Mouse (Mus musculus): ENCODE measurements around the gene Gm21887. TPM values are rescaled to one million over a fixed set of nuclear protein-coding genes. Genes with fewer than 3 reads are reported as not detected.
"Not testable (repeated sequence)": the region's sequence is repeated elsewhere in the genome, so short reads cannot be mapped to it uniquely, and the experiment has no call there.

Gm21887 gene
- polyA plus RNA-seq, 1 experiment from 2014 or later: 124 TPM

GRCm38 (mm10) chrX:170000642-170001387 is 8.6 kb upstream of the Gm21887 start:
- H3K36me3 ChIP-seq (ENCODE audit: control insufficient read depth, insufficient read depth, low read length); H3K4me2 ChIP-seq (ENCODE audit: low read length); H3K4me3 ChIP-seq (ENCODE audit: low read depth, low read length); H3K27me3 ChIP-seq (ENCODE audit: control insufficient read depth, insufficient read depth, low read depth, low read length); H3K4me1 ChIP-seq (ENCODE audit: control insufficient read depth, insufficient read depth, low read length); H3K27ac ChIP-seq (ENCODE audit: low read length); H3K9me3 ChIP-seq (replicated peaks; ENCODE audit: control insufficient read depth, low read length, poor library complexity, severe bottlenecking); ATAC-seq; H3K9ac ChIP-seq (ENCODE audit: low read depth, low read length): not testable (repeated sequence)
- WGBS: 31% methylated on average over 6 of the region's 6 CpGs

DNA sequence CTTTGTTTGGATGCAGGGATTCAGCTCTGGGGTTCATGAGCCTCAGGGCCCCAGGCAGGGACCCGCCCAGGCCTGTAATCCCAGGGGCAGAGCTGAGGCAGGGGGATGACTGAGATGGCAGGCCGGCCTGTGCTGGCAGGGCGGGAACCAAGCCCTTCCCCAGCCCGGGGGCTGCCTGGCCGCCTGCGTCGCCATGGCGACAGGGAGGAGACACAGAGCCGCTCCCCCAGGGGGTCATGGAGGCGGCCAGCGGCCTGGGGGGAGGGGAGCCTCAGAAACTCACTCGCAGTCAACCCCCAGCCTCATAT is 8.1 kb upstream of the Gm21887 start:
- not testable (repeated sequence) for H3K9me3 ChIP-seq (replicated peaks; ENCODE audit: control insufficient read depth, low read length, poor library complexity, severe bottlenecking); H3K27ac ChIP-seq (ENCODE audit: low read length); H3K27me3 ChIP-seq (ENCODE audit: control insufficient read depth, insufficient read depth, low read depth, low read length); H3K36me3 ChIP-seq (ENCODE audit: control insufficient read depth, insufficient read depth, low read length); H3K9ac ChIP-seq (ENCODE audit: low read depth, low read length); H3K4me3 ChIP-seq (ENCODE audit: low read depth, low read length); ATAC-seq; H3K4me2 ChIP-seq (ENCODE audit: low read length); H3K4me1 ChIP-seq (ENCODE audit: control insufficient read depth, insufficient read depth, low read length)
- WGBS: 50% methylated on average over 1 of the region's 12 CpGs

DNA sequence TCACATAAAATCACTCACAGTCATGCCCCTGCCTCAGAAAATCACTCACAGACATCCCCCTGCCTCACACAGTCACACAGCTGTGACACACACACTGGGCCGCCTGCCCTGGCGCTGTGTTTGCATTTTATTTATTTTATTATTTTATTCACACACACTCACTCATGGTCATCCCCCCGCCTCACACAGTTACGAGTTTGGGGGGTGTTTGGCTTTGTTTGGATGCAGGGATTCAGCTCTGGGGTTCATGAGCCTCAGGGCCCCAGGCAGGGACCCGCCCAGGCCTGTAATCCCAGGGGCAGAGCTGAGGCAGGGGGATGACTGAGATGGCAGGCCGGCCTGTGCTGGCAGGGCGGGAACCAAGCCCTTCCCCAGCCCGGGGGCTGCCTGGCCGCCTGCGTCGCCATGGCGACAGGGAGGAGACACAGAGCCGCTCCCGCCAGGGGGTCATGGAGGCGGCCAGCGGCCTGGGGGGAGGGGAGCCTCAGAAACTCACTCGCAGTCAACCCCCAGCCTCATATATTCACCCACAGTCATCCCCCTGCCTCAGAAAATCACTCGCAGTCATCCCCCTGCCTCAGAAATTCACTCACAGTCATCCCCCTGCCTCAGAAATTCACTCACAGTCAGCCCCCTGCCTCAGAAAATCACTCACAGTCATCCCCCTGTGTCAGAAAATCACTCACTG is 6.8 kb upstream of the Gm21887 start:
- WGBS: 28% methylated on average over 6 of the region's 18 CpGs
- H3K36me3 ChIP-seq (ENCODE audit: control insufficient read depth, insufficient read depth, low read length); ATAC-seq; H3K4me1 ChIP-seq (ENCODE audit: control insufficient read depth, insufficient read depth, low read length); H3K9me3 ChIP-seq (replicated peaks; ENCODE audit: control insufficient read depth, low read length, poor library complexity, severe bottlenecking); H3K9ac ChIP-seq (ENCODE audit: low read depth, low read length); H3K4me2 ChIP-seq (ENCODE audit: low read length); H3K27me3 ChIP-seq (ENCODE audit: control insufficient read depth, insufficient read depth, low read depth, low read length); H3K4me3 ChIP-seq (ENCODE audit: low read depth, low read length); H3K27ac ChIP-seq (ENCODE audit: low read length): not testable (repeated sequence)

- H3K4me2 ChIP-seq (ENCODE audit: low read length); H3K27me3 ChIP-seq (ENCODE audit: control insufficient read depth, insufficient read depth, low read depth, low read length); ATAC-seq; H3K4me1 ChIP-seq (ENCODE audit: control insufficient read depth, insufficient read depth, low read length); H3K9me3 ChIP-seq (replicated peaks; ENCODE audit: control insufficient read depth, low read length, poor library complexity, severe bottlenecking); H3K27ac ChIP-seq (ENCODE audit: low read length); H3K36me3 ChIP-seq (ENCODE audit: control insufficient read depth, insufficient read depth, low read length); H3K4me3 ChIP-seq (ENCODE audit: low read depth, low read length); H3K9ac ChIP-seq (ENCODE audit: low read depth, low read length): not testable (repeated sequence)
- WGBS: 17% methylated on average over 1 of the region's 1 CpGs
Measured at GRCm38 (mm10) chrX:170003536-170003935, 5.9 kb upstream of the Gm21887 start.

DNA sequence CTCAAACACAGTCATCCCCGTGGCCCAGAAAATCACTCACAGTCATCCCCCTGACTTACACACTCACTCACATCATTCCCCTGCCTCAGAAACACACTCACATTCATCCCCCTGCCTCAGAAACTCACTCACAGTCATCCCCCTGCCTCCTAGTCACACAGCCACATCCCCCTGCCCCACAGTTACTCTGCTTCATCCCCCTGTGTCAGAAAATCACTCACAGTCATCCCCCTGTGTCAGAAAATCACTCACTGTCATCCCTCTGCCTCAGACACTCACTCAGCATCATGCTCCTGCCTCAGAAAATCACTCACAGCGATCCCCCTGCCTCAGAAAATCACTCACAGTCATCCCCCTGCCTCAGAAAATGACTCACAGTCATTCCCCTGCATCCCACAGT is 5.2 kb upstream of the Gm21887 start:
- 40% methylated on average over 2 of the region's 2 CpGs for WGBS
- not testable (repeated sequence) for H3K9ac ChIP-seq (ENCODE audit: low read depth, low read length); H3K4me2 ChIP-seq (ENCODE audit: low read length); H3K27me3 ChIP-seq (ENCODE audit: control insufficient read depth, insufficient read depth, low read depth, low read length); H3K36me3 ChIP-seq (ENCODE audit: control insufficient read depth, insufficient read depth, low read length); H3K4me1 ChIP-seq (ENCODE audit: control insufficient read depth, insufficient read depth, low read length); H3K27ac ChIP-seq (ENCODE audit: low read length); H3K4me3 ChIP-seq (ENCODE audit: low read depth, low read length); H3K9me3 ChIP-seq (replicated peaks; ENCODE audit: control insufficient read depth, low read length, poor library complexity, severe bottlenecking); ATAC-seq

DNA sequence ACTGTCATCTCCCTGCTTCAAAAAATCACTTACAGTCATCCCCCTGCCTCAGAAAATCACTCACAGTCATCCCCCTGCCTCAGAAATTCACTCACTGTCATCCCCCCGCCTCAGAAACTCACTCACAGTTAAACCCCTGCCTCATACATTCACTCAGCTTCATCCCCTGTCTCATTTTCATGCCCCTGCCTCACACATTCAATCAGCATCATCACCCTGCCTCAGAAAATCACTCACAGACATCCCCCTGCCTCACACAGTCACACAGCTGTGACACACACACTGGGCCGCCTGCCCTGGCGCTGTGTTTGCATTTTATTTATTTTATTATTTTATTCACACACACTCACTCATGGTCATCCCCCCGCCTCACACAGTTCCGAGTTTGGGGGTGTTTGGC is 4.7 kb upstream of the Gm21887 start:
- not testable (repeated sequence) for H3K4me1 ChIP-seq (ENCODE audit: control insufficient read depth, insufficient read depth, low read length); H3K36me3 ChIP-seq (ENCODE audit: control insufficient read depth, insufficient read depth, low read length); ATAC-seq; H3K27me3 ChIP-seq (ENCODE audit: control insufficient read depth, insufficient read depth, low read depth, low read length); H3K4me2 ChIP-seq (ENCODE audit: low read length); H3K9ac ChIP-seq (ENCODE audit: low read depth, low read length); H3K27ac ChIP-seq (ENCODE audit: low read length); H3K4me3 ChIP-seq (ENCODE audit: low read depth, low read length)
- 11% methylated on average over 5 of the region's 5 CpGs for WGBS
- H3K9me3 ChIP-seq (replicated peaks; ENCODE audit: control insufficient read depth, low read length, poor library complexity, severe bottlenecking): peaks cover 12% of the 10 kb centered on the region

DNA sequence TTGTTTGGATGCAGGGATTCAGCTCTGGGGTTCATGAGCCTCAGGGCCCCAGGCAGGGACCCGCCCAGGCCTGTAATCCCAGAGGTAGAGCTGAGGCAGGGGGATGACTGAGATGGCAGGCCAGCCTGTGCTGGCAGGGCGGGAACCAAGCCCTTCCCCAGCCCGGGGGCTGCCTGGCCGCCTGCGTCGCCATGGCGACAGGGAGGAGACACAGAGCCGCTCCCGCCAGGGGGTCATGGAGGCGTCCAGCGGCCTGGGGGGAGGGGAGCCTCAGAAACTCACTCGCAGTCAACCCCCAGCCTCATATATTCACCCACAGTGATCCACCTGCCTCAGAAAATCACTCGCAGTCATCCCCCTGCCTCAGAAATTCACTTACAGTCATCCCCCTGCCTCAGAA is 4.3 kb upstream of the Gm21887 start:
- not testable (repeated sequence) for H3K27ac ChIP-seq (ENCODE audit: low read length); H3K9ac ChIP-seq (ENCODE audit: low read depth, low read length); H3K4me2 ChIP-seq (ENCODE audit: low read length); H3K27me3 ChIP-seq (ENCODE audit: control insufficient read depth, insufficient read depth, low read depth, low read length); H3K36me3 ChIP-seq (ENCODE audit: control insufficient read depth, insufficient read depth, low read length); ATAC-seq; H3K4me3 ChIP-seq (ENCODE audit: low read depth, low read length); H3K4me1 ChIP-seq (ENCODE audit: control insufficient read depth, insufficient read depth, low read length)
- WGBS: 13% methylated on average over 13 of the region's 13 CpGs
- H3K9me3 ChIP-seq (replicated peaks; ENCODE audit: control insufficient read depth, low read length, poor library complexity, severe bottlenecking): peaks cover 12% of the 10 kb centered on the region

GRCm38 (mm10) chrX:170005695-170006297 is 3.7 kb upstream of the Gm21887 start:
- H3K36me3 ChIP-seq (ENCODE audit: control insufficient read depth, insufficient read depth, low read length); H3K9ac ChIP-seq (ENCODE audit: low read depth, low read length); H3K27me3 ChIP-seq (ENCODE audit: control insufficient read depth, insufficient read depth, low read depth, low read length); H3K4me3 ChIP-seq (ENCODE audit: low read depth, low read length); ATAC-seq; H3K4me2 ChIP-seq (ENCODE audit: low read length); H3K27ac ChIP-seq (ENCODE audit: low read length); H3K4me1 ChIP-seq (ENCODE audit: control insufficient read depth, insufficient read depth, low read length): not testable (repeated sequence)
- peaks cover 16% of the 10 kb centered on the region for H3K9me3 ChIP-seq (replicated peaks; ENCODE audit: control insufficient read depth, low read length, poor library complexity, severe bottlenecking)
- 38% methylated on average over 1 of the region's 1 CpGs for WGBS

GRCm38 (mm10) chrX:170006694-170007247 is 2.7 kb upstream of the Gm21887 start:
- H3K4me2 ChIP-seq (ENCODE audit: low read length); H3K27ac ChIP-seq (ENCODE audit: low read length); H3K9ac ChIP-seq (ENCODE audit: low read depth, low read length); H3K4me3 ChIP-seq (ENCODE audit: low read depth, low read length); ATAC-seq; H3K27me3 ChIP-seq (ENCODE audit: control insufficient read depth, insufficient read depth, low read depth, low read length); H3K4me1 ChIP-seq (ENCODE audit: control insufficient read depth, insufficient read depth, low read length): not testable (repeated sequence)
- Histone ChIP-seq H3K9me3 (replicated peaks; ENCODE audit: control insufficient read depth, low read length, poor library complexity, severe bottlenecking) (peaks cover 17% of the 10 kb centered on the region), H3K36me3 (ENCODE audit: control insufficient read depth, insufficient read depth, low read length) (peaks cover 11% of the 10 kb centered on the region)
- WGBS: 43% methylated on average over 3 of the region's 3 CpGs

All from midbrain, embryonic 16.5 days (tissue).